Mouse (Mus musculus) ovary, adult 18-20 months (tissue): ENCODE measurements around the gene Abcb8.
A peak's percentile ranks its signal among the peaks of the same experiment; 100 is the strongest.
"Not testable (repeated sequence)": the region's sequence is repeated elsewhere in the genome, so short reads cannot be mapped to it uniquely, and the experiment has no call there.

Experiments used
- DNase-seq: peaks from one replicate; pipeline ENCODE4 v3.0.0; 2022; ENCODE audit warnings: low spot score, mixed read lengths

Abcb8 gene

DNA sequence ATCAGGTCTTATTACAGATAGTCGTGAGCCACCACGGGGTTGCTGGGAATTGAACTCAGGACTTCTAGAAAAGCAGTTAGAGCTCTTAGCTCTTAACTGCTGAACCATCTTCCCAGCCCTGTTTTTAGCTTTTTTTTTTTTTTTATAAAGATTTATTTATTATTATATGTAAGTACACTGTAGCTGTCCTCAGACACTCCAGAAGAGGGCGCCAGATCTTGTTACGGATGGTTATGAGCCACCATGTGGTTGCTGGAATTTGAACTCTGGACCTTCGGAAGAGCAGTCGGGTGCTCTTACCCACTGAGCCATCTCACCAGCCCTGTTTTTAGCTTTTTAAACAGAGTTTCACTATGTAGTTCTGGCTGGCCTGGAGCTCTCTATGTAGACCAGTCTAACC is 2.8 kb downstream of the Abcb8 start:
- not testable (repeated sequence) for DNase-seq

DNA sequence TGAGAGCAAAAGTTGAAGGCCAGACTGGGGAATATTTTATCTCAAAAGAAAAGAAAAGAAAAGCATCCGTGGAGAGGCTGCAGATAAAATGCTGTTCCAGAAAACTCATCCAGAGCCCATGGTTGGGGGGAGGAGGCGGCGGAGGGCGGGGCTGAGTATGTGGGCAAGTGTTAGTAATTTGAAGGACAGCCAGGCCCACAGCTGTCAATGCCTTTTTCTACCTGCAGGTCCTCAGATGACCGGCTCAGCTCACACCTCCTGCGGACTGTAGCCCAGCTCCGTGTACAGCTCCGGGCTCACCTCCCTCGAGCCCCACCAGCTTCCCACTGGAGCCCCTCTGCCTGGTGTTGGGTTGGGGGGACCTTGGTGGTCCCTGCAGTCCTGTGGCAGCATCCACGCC is 6.2 kb downstream of the Abcb8 start:
- no peak for DNase-seq

DNA sequence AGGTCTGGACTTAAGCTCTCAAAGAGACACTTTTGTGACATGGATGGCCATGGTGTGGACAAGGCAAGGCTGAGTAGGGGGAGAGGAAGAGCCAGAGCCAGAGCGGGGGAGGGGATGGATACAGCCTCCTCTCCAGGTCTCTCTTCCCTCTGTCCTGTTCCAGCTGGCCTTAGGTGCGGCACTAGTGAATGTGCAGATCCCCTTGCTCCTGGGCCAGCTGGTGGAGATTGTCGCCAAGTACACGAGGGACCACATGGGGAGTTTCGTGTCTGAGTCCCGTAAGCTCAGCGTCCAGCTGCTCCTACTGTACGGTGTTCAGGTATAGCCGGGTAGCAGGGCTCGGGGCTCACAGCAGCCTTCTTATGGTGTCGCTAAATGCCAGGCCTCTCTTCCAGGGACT is 6.9 kb downstream of the Abcb8 start:
- no peak for DNase-seq

DNA sequence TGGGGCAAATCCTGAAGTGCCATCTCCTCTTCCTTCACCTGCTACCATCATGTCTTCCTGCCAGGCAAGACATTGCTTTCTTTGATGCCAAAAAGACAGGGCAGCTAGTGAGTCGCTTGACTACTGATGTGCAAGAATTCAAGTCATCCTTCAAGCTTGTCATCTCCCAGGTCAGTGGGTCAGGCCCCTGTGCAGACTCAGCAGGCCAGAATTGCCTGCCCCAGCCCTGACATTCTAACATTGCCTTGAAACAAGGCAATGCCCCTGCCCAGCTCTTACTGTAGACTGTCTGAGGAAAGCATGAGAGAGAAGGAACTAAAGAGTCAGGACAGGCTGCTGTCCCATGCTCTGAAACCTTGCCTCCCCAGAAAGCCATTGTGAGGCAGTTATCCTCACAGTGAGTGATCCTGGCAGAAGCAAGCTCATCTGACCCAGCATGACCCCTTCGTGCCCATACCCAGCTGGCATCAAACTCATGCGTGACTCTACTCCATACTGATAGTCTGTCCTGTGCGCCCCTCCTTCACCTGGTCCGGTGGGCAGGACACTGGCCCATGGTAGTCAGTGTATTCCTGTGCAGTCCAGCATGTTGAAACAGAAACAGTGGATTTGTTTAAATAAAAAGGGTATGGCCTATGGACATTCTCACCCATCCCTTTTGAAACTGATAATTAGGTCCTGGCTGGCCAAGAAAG is 7.6 kb downstream of the Abcb8 start:
- DNase-seq, result no peak

DNA sequence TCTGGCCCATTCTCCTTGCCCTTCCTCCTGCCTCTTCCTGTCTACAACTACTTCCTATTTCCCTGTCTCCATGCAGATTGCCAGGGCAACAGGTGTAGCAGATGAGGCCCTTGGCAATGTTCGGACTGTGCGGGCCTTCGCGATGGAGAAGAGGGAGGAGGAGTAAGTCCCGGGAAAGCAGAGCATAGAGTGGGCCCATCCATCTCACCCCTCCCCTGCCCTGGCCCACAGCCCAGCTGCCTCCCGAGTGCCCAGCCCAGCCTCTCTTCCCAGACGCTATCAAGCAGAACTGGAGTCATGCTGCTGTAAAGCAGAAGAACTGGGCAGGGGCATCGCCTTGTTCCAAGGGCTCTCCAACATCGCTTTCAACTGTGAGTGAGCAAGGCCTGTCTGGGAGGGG is 8.5 kb downstream of the Abcb8 start:
- DNase-seq, result no peak

DNA sequence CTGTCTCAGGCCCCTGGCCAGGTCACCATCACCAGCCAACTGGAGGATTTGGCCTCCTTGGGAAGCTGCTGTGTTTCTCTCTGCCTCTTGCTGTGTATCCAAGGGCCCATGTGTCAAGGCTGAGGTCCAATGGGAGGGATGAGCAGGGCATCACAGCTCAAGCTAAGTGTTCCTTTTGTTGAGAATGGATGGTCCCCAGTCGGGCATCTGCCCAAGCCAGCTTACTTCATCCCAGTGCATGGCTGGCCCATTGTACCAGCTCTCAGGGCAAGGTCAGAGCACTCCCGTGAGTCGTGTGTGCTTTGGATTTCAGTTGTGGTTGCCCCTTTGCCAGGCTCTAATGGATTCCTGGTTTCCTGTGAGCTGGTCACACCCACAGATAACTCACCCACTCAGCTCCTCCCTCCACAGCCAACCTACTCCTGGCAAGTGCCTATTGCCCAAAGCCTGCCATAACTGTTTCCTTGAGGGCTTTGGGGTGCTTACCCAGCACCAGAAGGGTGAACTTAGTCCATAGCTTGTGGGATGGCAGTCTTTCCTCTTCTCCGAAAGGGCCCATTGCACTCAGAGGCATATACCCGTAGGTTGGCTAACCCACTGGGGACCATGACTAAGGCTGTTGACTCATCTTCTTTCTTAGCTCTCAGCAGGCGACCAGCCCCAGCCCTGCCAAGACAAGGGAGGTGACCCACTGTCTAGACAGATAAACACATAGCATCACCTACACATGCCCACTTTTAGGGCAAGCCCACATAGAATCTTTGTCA is 11.3 kb downstream of the Abcb8 start:
- DNase-seq, result no peak

DNA sequence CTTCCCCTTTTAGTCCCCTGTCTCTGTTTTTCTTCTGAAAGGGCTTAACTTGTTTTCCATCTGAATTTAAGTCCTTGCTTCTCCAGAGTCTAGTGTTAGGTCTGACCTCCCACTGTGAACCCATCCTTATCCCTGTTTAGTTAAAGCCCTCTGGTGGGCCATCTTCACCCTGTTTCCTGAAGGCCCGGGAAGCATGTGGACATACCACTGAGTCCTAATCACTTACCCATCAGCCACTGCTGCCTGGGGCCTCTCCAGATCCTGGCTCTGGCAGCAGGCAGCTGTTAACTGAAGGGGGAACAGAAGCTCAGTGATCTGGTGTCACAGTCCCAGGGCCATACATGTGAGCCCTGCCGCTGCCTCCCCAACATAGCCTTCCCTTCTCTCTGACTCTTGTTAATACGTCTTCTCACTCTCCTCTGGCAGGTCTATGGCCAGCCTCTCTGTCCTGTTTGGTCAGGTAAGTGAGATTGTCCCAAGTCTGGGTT is 12.0 kb downstream of the Abcb8 start:
- no peak for DNase-seq

DNA sequence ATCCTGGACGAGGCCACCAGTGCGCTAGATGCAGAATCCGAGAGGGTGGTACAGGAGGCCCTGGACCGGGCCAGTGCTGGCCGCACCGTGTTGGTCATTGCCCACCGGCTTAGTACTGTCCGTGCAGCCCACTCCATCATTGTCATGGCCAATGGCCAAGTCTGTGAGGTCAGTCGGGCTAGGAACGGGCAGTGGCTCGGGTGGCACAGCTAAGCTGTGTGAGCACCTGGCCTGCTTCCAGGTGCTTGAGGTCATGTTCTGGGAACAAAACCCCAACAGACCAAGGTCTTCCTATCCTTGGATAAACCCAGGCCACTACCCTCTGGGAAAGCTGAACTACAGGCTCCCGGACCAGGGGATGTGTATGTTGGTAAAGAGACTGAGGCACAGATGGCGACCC is 15.2 kb downstream of the Abcb8 start:
- no peak for DNase-seq

DNA sequence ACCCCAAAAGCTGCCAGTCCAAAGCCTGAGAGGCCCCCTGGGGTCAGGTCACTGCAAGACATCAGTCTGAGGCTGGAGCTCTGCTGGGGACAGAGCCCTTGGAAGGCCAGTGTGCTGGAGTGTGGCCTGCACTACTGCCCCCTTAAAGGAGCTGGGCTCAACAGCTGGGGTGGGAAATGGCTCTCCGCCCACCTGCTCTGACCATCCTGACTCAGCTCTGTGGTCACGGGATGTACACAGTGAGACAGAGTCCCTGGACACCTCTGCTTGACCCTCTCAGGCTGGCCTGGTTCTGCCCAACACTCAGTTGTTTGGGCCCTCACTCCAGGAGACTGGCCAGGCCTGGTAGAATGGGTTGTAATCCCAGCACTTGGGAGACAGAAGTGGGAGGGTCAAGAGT is 16.0 kb downstream of the Abcb8 start:
- no peak for DNase-seq

DNA sequence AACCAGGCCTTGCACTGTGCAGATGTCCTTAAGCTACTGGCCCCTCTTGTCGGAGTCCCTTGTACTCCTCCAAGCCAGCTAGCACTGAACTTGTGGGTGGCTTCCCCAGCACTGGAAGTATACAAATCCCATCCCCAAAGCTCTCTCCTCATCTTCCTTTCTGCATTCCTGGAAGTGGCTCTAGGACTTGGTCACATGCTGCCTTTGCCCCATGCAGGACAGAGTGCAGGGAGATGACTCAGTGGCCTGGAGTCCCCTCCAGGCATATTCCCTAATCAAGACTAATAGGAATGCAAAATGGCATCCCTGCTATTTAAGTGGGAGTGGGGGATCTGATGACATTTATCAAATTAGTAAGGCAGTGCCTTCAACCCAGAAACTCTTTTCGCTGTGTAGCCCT is 18.6 kb downstream of the Abcb8 start:
- DNase-seq, result no peak

DNA sequence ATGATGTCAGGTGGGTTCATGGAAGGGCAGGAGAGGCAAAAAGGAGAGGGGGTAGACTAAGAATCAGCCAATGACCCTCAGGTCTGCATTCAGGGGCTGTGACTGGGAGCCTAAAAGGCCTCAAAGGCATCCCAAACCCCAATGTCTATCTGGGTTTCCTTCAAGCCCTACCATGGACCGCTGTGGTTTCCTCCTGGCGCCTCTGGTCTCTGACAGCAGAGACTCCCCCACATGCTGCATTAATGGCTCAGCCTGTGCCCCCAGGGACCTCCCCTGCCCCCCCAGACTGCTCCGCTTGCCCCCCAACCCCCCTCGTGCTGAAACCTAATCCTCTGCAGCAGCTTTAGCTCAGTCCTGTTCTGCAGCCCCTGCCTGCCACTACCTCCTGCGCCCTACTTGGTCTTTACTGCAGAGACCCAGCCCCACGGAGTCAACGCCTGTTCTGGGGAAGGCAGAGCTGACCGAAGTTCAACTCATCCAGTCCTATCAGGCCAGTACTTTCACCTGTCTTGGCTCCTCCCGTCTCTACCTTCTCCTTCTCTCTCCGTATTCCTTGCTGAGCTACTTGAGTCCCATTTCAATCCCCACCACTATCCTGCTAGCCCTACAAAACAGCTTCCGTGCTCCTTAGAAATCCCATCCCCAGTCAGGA is 19.7 kb downstream of the Abcb8 start, which contains the start of gene Asic3:
Gene Asic3 (plus strand): TSS at position 351 of the 652 bp plus-strand sequence.
- DNase-seq, result no peak

DNA sequence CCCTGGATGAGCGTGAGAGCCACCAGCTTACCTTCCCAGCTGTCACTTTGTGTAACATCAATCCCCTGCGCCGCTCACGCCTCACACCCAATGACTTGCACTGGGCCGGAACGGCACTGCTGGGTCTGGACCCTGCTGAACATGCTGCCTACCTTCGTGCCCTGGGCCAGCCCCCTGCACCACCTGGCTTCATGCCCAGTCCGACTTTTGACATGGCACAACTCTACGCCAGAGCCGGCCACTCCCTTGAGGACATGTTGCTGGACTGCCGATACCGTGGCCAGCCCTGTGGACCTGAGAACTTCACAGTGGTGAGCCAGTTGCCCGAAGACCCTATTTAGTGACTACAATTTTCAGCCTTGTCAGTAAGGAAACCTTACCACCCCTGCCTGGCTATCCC is 20.5 kb downstream of the Abcb8 start:
- DNase-seq, result no peak

DNA sequence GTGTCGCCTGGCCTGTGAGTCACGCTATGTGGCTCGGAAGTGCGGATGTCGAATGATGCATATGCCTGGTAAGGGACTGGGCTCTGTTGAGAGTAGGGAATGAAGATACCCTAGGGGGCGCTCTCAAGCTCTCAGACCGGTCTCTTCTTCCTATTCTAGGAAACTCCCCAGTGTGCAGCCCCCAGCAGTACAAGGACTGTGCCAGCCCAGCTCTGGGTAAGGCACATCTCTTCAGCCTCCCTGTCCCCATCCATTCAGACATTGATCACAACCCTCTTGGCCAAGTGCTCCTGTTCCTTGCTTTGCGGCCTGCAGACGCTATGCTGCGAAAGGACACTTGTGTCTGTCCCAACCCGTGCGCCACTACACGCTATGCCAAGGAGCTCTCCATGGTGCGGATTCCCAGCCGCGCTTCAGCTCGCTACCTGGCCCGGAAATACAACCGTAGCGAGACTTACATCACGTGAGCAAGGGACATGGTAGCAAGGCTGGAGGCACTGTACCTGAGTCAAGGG is 22.8 kb downstream of the Abcb8 start:
- peak; percentile 24 for DNase-seq

DNA sequence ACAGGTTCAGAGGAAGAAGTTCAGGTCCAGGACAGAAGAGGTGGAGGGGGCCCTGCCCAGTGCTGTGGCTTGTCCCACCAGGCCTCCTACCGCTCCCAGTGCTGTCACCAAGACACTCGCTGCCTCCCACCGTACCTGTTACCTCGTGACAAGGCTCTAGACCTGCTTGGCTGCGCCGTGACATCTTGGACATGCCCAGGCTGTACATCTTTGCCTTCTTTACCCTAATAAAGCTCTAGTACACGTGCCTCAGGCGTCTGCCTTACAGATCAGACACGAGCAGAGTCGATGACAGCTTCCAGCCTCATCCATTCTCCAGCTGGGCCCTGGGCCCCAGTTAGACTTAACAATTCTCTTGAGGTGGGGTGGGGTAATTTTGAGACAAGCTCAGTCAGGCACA is 24.1 kb downstream of the Abcb8 start:
- DNase-seq, result no peak

DNA sequence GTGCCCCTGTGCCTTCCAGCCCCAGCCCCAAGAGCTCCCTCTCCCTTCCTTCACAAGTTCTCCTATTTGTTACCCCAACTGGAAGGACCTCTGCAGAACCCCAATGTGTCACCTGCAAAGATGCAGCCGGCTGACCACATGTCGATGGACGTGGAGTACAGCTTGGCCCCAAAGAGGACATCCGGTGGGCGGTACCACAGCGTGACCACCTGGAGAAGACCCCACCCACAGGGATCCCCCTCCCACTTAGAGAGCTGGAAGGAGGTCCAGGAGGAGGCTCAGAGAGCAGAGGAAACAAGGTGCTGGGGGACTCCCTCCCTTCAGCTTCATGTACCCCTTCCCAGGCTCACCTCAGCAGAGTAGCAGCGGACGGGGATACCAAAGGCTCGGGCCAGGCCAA is 26.9 kb downstream of the Abcb8 start:
- DNase-seq, result no peak

DNA sequence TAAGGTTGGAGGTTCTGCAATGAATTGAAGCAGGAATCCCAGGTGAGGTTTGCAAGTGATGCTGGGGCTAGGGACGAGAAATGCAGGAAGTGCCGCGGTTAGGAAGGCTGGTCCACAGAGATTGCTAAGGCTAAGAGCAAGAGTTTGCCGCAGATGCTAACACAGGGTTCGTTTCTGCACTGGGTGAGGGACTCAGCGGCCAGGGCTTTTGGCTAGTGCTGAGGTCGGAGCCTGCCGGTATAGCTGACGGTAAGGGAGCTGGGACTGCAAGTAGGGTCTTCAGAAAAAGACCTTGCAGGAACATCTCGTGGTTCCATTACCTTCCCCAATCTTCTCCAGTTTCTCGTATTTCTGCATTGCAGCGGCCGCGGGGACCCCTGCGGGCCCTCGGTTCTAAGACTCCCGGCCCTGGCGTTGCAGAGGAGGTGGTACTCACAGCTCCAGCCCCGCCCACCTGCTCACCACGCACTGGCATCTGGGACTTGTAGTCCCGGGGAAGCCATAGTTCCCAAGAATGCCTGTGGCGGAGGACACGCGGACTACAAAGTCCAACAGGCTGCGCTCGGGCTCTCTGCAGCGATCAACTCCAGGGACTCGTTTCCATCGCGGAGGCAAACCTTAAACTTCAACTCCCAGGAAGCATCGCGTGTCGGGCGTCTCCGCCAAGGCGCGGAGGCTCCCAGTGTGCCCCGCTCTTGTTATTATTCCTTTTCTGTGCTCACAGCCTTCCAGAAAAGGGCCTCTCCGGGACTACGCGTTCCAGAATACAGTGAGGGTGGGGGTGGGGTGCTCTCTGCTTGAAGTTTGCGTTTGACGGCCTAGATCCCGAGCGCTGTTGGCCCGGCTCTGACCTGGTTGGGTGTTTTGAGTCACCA is 29.9 kb downstream of the Abcb8 start, which contains the start of the genes Cdk5 and Slc4a2:
Gene Cdk5 (minus strand): TSS at position 402 of the 875 bp plus-strand sequence.
Gene Slc4a2 (plus strand): TSS at position 709 of the 875 bp plus-strand sequence.
- DNase-seq, result peak; percentile 99

DNA sequence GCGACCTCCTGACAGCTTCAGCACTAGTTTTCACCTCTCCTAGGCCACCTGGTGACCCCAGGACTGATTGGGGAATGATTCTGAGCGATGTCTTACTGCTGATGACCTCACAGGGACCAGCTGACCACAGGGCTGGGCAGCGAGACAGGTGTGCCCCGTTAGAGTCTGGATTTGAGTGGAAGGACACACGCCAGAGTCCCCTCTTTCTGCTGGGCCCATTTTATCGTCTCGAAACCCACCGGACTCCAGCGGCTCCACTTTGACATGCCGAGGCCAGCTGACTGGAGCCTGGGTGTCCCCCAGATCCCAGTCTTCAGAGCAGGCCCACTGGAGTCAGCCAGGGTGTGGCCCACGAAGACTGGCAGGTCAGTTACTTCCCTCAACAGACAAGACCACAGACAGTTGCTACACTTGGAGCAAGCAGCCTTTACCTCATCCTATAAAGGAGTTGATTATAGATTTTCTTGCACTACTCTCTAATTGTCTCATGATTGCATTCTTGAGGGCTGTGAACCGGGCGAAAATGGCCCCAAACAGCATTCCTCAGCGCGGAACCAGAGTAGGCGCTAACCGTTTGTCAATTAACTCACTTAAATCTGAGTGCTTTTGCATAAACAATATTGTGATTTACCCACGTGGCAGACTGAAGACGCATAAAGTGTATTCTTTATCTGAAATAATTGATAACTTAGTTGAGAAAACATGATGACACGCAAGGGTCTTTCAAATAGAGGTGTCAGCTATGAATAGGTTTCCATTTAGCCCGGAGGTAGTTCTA is 30.7 kb downstream of the Abcb8 start:
- DNase-seq, result peak; percentile 24

DNA sequence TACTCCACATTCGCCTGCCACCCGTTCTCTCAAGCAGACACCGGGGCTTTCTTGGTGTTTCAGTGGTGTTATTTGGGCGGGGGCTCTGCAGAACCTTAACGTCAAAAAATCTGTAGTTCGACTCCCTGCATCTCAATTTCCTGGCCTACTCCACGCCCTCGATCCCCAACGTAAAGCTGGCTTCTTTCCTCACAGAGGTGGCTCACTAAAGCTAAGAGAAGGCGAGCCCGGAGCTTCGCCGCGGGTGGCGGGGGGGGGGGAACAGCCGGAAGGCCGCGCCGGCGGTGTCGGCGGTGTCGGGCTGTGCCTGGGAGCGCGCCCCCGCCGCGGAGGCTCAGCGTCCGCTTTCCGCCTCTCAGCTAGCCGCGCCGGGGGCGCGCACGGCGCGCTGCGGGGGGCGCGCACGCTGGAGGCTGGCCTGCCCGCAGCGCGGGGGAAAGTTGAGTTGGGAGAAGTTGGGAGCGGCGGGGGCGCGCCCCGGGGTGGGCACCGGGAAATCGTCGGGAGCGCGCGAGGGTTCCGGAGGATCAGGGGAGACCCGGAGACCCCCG is 31.5 kb downstream of the Abcb8 start:
- peak; percentile 74 for DNase-seq

DNA sequence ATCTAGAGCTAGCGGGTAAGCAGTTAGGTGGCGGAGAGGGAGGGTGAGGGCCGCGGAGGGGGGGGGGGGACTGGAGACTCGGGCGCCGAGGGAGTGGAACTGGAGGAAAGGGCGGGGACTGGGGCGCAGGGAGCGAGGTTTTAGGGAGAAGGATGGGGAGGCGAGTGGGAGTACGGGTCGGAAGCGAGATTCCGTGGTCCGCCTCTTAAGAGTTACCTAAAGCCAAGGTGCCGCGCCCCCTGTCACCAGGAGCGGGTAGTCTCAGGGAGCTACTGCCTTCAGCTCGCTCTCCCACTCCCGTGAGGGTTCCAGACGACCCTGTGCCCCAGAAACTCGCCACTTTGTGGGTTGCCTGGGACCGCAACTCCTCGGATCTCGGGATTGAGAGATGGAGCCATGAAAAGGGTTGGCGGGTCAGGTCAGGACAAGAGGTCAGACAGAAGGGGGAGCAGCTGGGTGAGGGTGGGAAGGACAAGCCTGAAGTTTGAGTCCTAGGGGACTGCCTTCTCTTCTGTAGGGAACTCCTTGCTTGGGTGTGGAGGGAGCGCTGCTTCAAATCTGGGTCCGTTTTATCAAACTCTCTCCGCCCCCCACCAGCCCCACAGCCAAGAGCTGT is 32.1 kb downstream of the Abcb8 start:
- peak; percentile 43 for DNase-seq

DNA sequence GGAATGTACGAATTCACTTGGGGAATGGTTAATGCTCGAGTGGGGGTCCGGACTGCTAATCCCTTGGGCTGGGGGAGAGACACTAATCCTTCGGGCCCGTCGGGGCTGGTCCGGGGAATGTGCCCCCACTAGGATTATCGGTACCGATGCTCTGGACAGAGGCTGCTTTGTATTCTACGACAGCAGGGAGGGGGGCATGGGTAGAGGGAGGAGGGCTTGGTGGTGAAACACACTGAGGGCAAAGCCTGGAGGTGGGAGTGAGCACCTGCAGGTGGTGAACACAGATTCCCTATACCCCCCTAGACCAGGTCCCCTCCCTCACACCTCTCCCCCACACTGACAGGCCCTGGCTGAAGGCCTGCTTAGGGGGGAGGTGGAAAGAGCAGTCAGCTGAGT is 32.6 kb downstream of the Abcb8 start:
- DNase-seq, result peak; percentile 31
